Mouse (Mus musculus): Measurements from ENCODE around the gene Fn1. TPM values are rescaled to one million over a fixed set of nuclear protein-coding genes. Genes with fewer than 3 reads are reported as not detected.

Gene Fn1
- total and polyA plus RNA-seq, 3 experiments: 40.5 to 95.9 (median 58.2) TPM

DNA sequence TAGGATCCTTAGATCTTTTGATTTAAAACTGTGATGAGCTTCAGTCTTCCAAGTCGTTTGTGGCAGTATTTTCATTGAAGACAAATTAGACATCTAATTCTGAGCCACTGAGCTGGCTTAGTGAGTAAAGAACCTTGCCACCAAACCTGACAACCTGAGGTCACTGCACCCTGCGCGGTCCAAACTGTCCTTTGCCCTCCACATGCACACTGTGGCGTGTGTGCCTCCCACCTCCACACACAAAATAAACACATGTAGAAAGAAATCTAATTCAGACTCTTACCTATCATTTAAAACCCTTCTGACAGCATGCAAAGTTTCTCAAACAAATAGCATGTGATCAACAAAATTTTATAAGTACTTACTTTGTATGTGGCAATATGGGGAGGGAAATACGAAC, 6.2 kb downstream of the Fn1 start:
- H3K79me2 ChIP-seq (replicated peaks; ENCODE audit: control insufficient read depth, insufficient read depth, low read length): no peaks in the 10 kb centered on the region
- H3K27me3 ChIP-seq (ENCODE audit: control insufficient read depth, insufficient read depth, low read length): no peaks in the 10 kb centered on the region
- TF ChIP-seq POLR2A (IDR thresholded peaks at IDR 0.05; ENCODE audit: insufficient read depth, low read depth, low read length) (no peak), EP300 (IDR thresholded peaks at IDR 0.05; ENCODE audit: insufficient read depth, low read depth, low read length) (no peak), CTCF (IDR thresholded peaks at IDR 0.05) (no peak)
- 81% methylated on average over 5 of the region's 5 CpGs for WGBS
- intact Hi-C loops (cut with DNase I): no loop called here
- peaks cover 2% of the 10 kb centered on the region for H3K4me1 ChIP-seq (ENCODE audit: control insufficient read depth, insufficient read depth, low read length)
- H3K9ac ChIP-seq (ENCODE audit: low read depth, low read length): no peak overlapping the region
- no peaks in the 10 kb centered on the region for H3K36me3 ChIP-seq (ENCODE audit: control insufficient read depth, insufficient read depth, low read length)
- no peak overlapping the region for H3K27ac ChIP-seq
- DNase-seq: no peak
- H3K4me3 ChIP-seq: no peak overlapping the region

DNA sequence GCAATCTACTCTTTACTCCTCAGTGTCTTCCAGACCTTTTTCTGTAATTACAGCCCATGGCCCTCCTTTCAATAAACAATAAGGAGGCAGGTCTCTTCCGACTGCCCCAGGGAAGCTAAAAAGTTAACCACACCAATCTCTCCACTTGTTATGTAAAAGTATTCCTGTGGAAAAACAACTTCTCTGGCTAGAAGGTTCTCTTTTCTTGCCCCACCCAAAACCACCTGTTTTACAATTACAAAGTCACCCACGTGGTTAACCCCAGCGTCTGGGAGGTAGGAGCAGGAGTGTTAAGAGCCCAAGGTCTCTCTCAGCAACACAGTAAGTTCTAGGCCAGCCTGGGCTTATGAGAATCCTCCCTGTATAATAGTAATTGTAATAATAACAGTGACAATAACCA, 7.0 kb downstream of the Fn1 start:
- no peak overlapping the region for H3K4me3 ChIP-seq
- H3K27ac ChIP-seq: no peak overlapping the region
- DNase-seq: no peak
- no peaks in the 10 kb centered on the region for H3K36me3 ChIP-seq (ENCODE audit: control insufficient read depth, insufficient read depth, low read length)
- peaks cover 2% of the 10 kb centered on the region; the same call in 1 of the 2 replicates for H3K4me1 ChIP-seq (ENCODE audit: control insufficient read depth, insufficient read depth, low read length)
- no peaks in the 10 kb centered on the region for H3K27me3 ChIP-seq (ENCODE audit: control insufficient read depth, insufficient read depth, low read length)
- intact Hi-C loops (cut with DNase I): no loop called here
- 61% methylated on average over 3 of the region's 3 CpGs for WGBS
- no peaks in the 10 kb centered on the region for H3K79me2 ChIP-seq (replicated peaks; ENCODE audit: control insufficient read depth, insufficient read depth, low read length)
- H3K9ac ChIP-seq (ENCODE audit: low read depth, low read length): no peak overlapping the region
- TF ChIP-seq POLR2A (IDR thresholded peaks at IDR 0.05; ENCODE audit: insufficient read depth, low read depth, low read length): no peak
- TF ChIP-seq CTCF (IDR thresholded peaks at IDR 0.05): no peak
- TF ChIP-seq EP300 (IDR thresholded peaks at IDR 0.05; ENCODE audit: insufficient read depth, low read depth, low read length): no peak

DNA sequence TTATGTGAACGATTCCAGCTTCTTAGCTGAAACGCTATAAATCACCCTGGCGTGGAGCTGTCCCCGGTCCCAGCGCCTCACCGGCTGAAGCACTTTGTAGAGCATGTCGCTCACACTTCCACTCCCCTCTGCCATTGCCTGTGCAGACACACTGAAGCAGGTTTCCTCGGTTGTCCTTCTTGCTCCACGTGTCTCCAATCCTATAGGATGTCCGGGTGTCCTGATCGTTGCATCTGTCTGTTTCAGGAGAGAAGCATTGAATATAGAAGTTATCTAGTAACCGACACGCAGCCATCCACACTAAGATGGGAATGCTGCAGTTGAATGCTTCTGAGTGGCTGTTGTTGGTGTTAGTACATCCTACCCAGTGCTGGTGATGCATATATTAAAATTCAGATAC, 7.5 kb downstream of the Fn1 start:
- no peak overlapping the region for H3K9ac ChIP-seq (ENCODE audit: low read depth, low read length)
- no peak for DNase-seq
- no peak overlapping the region for H3K27ac ChIP-seq
- no peaks in the 10 kb centered on the region for H3K36me3 ChIP-seq (ENCODE audit: control insufficient read depth, insufficient read depth, low read length)
- H3K4me1 ChIP-seq (ENCODE audit: control insufficient read depth, insufficient read depth, low read length): peaks cover 2% of the 10 kb centered on the region; the same call in 1 of the 2 replicates
- no peaks in the 10 kb centered on the region for H3K27me3 ChIP-seq (ENCODE audit: control insufficient read depth, insufficient read depth, low read length)
- H3K79me2 ChIP-seq (replicated peaks; ENCODE audit: control insufficient read depth, insufficient read depth, low read length): no peaks in the 10 kb centered on the region
- intact Hi-C loops (cut with DNase I): no loop called here
- H3K4me3 ChIP-seq: no peak overlapping the region
- no peak for TF ChIP-seq POLR2A (IDR thresholded peaks at IDR 0.05; ENCODE audit: insufficient read depth, low read depth, low read length)
- no peak for TF ChIP-seq EP300 (IDR thresholded peaks at IDR 0.05; ENCODE audit: insufficient read depth, low read depth, low read length)
- no peak for TF ChIP-seq CTCF (IDR thresholded peaks at IDR 0.05)
- WGBS: 92% methylated on average over 13 of the region's 13 CpGs

- TF ChIP-seq POLR2A (IDR thresholded peaks at IDR 0.05; ENCODE audit: insufficient read depth, low read depth, low read length) (no peak), CTCF (IDR thresholded peaks at IDR 0.05) (no peak), EP300 (IDR thresholded peaks at IDR 0.05; ENCODE audit: insufficient read depth, low read depth, low read length) (no peak)
- 96% methylated on average over 10 of the region's 10 CpGs for WGBS
- intact Hi-C loops (cut with DNase I): no loop called here
- Histone ChIP-seq H3K36me3 (ENCODE audit: control insufficient read depth, insufficient read depth, low read length) (no peaks in the 10 kb centered on the region), H3K4me3 (no peak overlapping the region), H3K79me2 (replicated peaks; ENCODE audit: control insufficient read depth, insufficient read depth, low read length) (no peaks in the 10 kb centered on the region), H3K27ac (no peak overlapping the region), H3K27me3 (ENCODE audit: control insufficient read depth, insufficient read depth, low read length) (no peaks in the 10 kb centered on the region), H3K9ac (ENCODE audit: low read depth, low read length) (no peak overlapping the region), H3K4me1 (ENCODE audit: control insufficient read depth, insufficient read depth, low read length) (no peaks in the 10 kb centered on the region)
- no peak for DNase-seq
Observed at GRCm38 (mm10) chr1:71642794-71643193, 10.2 kb downstream of the Fn1 start.

GRCm38 (mm10) chr1:71641206-71641605, 11.8 kb downstream of the Fn1 start:
- intact Hi-C loops (cut with DNase I): no loop called here
- H3K27me3 ChIP-seq (ENCODE audit: control insufficient read depth, insufficient read depth, low read length): no peaks in the 10 kb centered on the region
- no peaks in the 10 kb centered on the region for H3K4me1 ChIP-seq (ENCODE audit: control insufficient read depth, insufficient read depth, low read length)
- no peak for DNase-seq
- no peak overlapping the region for H3K4me3 ChIP-seq
- 68% methylated on average over 11 of the region's 11 CpGs for WGBS
- no peak overlapping the region for H3K9ac ChIP-seq (ENCODE audit: low read depth, low read length)
- H3K27ac ChIP-seq: no peak overlapping the region
- H3K36me3 ChIP-seq (ENCODE audit: control insufficient read depth, insufficient read depth, low read length): no peaks in the 10 kb centered on the region
- H3K79me2 ChIP-seq (replicated peaks; ENCODE audit: control insufficient read depth, insufficient read depth, low read length): no peaks in the 10 kb centered on the region
- no peak for TF ChIP-seq EP300 (IDR thresholded peaks at IDR 0.05; ENCODE audit: insufficient read depth, low read depth, low read length)
- TF ChIP-seq POLR2A (IDR thresholded peaks at IDR 0.05; ENCODE audit: insufficient read depth, low read depth, low read length): no peak
- no peak for TF ChIP-seq CTCF (IDR thresholded peaks at IDR 0.05)

DNA sequence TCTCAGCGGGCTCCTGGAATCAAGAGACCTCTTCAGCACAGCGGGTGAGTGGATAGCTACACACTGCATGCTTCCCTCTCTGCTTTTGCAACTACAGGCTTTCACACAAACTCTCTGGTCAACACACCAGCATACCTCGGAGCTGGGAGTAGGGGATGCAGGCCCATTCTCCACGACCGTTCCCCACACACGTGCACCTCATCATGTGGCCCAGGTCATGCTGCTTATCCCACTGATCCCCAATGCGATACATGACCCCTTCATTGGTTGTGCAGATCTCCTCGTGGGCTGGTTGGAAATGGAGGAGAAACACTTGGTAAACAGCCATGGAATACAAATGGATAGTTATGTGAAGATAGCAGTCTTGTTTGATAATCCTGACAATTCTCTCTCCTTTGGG, 12.8 kb downstream of the Fn1 start:
- no peaks in the 10 kb centered on the region for H3K27me3 ChIP-seq (ENCODE audit: control insufficient read depth, insufficient read depth, low read length)
- intact Hi-C loops (cut with DNase I): no loop called here
- no peaks in the 10 kb centered on the region for H3K36me3 ChIP-seq (ENCODE audit: control insufficient read depth, insufficient read depth, low read length)
- H3K4me1 ChIP-seq (ENCODE audit: control insufficient read depth, insufficient read depth, low read length): no peaks in the 10 kb centered on the region
- no peaks in the 10 kb centered on the region for H3K79me2 ChIP-seq (replicated peaks; ENCODE audit: control insufficient read depth, insufficient read depth, low read length)
- no peak overlapping the region for H3K27ac ChIP-seq
- no peak overlapping the region for H3K4me3 ChIP-seq
- WGBS: 89% methylated on average over 8 of the region's 8 CpGs
- TF ChIP-seq POLR2A (IDR thresholded peaks at IDR 0.05; ENCODE audit: insufficient read depth, low read depth, low read length) (no peak), CTCF (IDR thresholded peaks at IDR 0.05) (no peak), EP300 (IDR thresholded peaks at IDR 0.05; ENCODE audit: insufficient read depth, low read depth, low read length) (no peak)
- H3K9ac ChIP-seq (ENCODE audit: low read depth, low read length): no peak overlapping the region
- DNase-seq: no peak

Measured in heart, adult 2 months (tissue).